Mouse (Mus musculus) spleen, embryonic (tissue): ENCODE measurements around the gene Lif.

Experiments
- CTCF ChIA-PET: fragments of 350-600 bp; sonication (Branson Sonifier 250); formaldehyde crosslinking; loops from one replicate; lab custom pipeline; 2022; lab: Charles Lee

Gene Lif

GRCm38 (mm10) chr11:4260463-4261187 lies 3.3 kb downstream of the Lif start:
- CTCF ChIA-PET = interaction anchor here (0.6 to 1.9 kb wide), 11 partner anchors 39 to 1698 kb away, joined by 3 to 8 read pairs (median 4); no protein-coding TSS in a partner anchor

GRCm38 (mm10) chr11:4261188-4261494 lies 3.8 kb downstream of the Lif start:
- CTCF ChIA-PET = interaction anchor here (0.6 to 1.9 kb wide), 7 partner anchors 40 to 1697 kb away, joined by 3 to 8 read pairs (median 4); no protein-coding TSS in a partner anchor

GRCm38 (mm10) chr11:4261969-4262368 lies 4.6 kb downstream of the Lif start:
- CTCF ChIA-PET = no interaction called here

GRCm38 (mm10) chr11:4262847-4263246 lies 5.5 kb downstream of the Lif start:
- CTCF ChIA-PET = interaction anchor here (0.6 to 0.9 kb wide), 3 partner anchors 46 to 157 kb away, joined by 3 to 12 read pairs (median 6); no protein-coding TSS in a partner anchor

DNA sequence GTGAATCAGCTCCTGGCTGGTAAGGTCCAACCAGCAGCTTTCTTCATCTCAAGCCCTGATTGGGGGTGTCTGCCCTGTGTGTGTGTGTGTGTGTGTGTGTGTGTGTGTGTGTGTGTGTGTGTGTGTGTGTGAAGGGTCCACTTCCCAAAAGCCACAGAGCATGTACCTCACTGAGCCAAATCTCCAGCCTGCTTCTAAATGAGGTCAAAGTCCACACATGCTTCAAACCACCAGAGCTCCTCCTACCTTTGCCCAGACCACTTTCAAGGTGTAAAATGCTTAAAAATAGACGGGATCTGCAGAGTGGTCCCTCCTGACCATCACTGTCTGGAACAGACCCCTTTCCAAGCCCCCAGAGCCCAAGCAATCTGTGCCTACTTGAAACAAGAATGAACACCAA lies 5.9 kb downstream of the Lif start:
- CTCF ChIA-PET = interaction anchor here (0.6 to 0.9 kb wide), 2 partner anchors 47 to 156 kb away, joined by 3 to 12 read pairs; no protein-coding TSS in a partner anchor

DNA sequence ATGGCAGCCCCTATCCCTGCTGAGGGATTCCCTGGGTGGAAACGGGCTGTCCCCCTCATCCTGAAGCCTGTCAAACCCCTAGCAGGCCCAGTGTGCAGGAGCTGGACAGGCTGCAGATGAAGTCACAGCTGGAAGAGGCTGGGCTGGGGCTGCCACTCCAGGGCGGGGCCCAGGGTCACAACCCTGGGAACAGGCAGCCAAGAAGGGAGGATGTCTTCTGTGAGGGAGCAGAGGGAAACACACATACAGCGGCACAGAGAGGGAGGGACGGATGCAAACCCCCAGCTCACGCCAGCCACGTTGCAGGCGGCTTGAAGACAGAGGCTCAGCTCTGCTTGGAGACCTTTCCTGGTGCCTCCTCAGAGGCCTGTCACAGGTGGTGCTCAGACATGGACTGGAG lies 6.7 kb downstream of the Lif start:
- CTCF ChIA-PET = no interaction called here

DNA sequence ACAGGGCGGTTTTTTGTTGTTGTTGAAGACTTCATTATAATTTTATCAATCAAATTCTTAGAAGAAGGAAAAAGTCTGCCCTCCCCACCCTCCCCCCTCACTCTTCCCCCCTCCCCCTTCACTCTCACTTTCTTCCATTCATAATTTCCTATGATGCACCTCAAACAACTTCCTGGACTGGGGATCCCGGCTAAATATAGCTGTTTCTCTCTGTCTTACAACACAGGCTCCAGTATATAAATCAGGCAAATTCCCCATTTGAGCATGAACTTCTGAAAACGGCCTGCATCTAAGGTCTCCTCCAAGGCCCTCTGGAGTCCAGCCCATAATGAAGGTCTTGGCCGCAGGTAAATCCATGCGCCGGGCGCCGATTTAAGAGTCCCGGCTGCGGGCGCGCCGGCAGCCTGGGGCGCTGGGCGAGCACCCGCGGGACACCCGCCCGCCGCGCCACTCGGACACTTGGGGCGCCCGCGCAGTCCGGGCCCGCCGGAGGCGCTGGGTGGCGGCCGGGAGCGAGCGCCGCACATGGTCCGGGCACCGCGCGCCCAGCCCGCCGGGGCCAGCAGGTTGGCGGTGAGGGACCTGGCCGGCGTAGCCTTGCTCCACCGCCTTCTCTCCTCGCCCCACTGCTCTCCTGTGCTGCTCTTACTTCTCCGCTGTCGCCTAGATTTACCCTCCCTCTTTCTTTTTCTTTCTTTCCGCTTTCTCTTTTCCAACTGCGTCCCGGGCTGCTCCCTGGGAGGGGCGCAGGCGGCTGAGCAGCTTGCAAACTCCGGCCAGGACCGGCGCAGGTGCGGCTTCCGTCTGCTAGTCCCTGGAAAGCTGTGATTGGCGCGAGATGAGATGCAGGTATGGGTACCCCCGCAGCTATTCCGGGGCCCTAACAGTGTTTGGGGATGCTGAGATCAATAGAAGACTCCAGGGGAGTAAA lies 9.2 kb downstream of the Lif start:
- CTCF ChIA-PET = interaction anchor here (0.6 kb wide), 3 partner anchors 60 to 144 kb away, joined by 3 to 4 read pairs (median 3); no protein-coding TSS in a partner anchor

DNA sequence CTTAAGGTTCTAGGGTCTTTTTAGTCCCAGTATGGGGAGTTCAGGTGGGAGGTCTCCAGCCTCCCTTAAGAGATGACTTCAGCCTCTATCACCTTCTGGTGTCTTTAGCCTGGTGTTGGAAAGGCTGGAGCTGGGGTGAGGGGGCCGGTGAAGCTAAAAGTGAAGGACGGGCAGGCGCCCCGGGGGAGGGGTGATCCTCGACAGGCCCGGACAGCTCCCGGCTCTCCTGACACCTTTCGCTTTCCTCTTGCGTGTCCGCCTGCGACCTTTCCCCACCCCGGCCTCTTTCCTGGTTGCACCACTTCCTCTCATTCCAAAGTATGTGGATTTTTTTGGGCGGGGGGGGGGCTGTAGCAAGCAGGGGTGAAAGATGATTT lies 9.8 kb downstream of the Lif start:
- CTCF ChIA-PET = interaction anchor here (0.6 kb wide), 2 partner anchors 60 to 143 kb away, joined by 3 read pairs; no protein-coding TSS in a partner anchor

DNA sequence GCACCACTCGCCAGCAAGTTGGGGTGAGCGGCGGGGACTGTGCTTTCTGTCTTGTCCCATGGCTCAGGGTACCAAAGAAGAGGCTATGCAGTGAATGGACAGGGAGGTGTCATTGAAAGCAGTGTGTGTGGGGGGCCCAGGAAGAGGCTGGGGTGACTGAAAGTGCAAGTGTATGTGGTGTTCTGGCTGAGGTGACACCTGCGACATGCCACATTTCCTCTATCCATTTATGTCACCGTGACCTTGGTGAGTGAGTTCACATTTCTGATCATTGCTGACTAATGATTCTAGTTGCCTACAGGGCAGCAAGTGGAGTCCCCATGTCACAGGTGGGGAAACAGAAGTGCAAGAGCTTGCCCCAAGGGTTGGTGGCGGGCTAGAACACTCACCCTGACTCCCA lies 11.1 kb downstream of the Lif start:
- CTCF ChIA-PET = no interaction called here

GRCm38 (mm10) chr11:4270744-4271459 lies 13.5 kb downstream of the Lif start:
- CTCF ChIA-PET = interaction anchor here (0.6 kb wide), 1 partner anchor 25 kb away, joined by 5 read pairs; no protein-coding TSS in a partner anchor

- CTCF ChIA-PET = interaction anchor here (0.6 kb wide), 1 partner anchor 25 kb away, joined by 5 read pairs; no protein-coding TSS in a partner anchor
Observed at GRCm38 (mm10) chr11:4271544-4271943, 14.2 kb downstream of the Lif start.

GRCm38 (mm10) chr11:4276411-4276861 lies 19.1 kb downstream of the Lif start:
- CTCF ChIA-PET = no interaction called here

GRCm38 (mm10) chr11:4279909-4280308 lies 22.6 kb downstream of the Lif start:
- CTCF ChIA-PET = no interaction called here

DNA sequence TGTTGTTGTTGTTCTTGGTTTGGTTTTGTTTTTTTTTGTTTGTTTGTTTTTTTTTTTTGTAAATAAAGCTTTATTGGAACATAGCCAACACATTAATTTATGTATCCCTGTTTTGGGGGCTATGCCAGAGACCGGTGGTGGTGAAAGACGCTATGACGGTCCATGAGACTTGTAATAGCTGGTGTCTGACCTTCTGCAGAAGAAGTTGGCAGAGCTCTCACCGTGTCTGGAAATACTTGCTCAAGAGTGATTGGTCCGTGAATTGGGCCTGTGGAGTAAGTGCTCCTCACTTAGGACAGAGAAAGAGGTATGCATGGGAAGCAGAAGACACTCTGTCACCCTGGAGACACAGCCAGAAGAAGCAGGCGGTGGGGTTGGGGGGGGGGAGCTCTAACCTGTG lies 24.5 kb downstream of the Lif start:
- CTCF ChIA-PET = no interaction called here

- CTCF ChIA-PET = interaction anchor here (0.6 kb wide), 1 partner anchor 65 kb away, joined by 3 read pairs; no protein-coding TSS in a partner anchor
Observed at GRCm38 (mm10) chr11:4283627-4284026, 26.3 kb downstream of the Lif start.

DNA sequence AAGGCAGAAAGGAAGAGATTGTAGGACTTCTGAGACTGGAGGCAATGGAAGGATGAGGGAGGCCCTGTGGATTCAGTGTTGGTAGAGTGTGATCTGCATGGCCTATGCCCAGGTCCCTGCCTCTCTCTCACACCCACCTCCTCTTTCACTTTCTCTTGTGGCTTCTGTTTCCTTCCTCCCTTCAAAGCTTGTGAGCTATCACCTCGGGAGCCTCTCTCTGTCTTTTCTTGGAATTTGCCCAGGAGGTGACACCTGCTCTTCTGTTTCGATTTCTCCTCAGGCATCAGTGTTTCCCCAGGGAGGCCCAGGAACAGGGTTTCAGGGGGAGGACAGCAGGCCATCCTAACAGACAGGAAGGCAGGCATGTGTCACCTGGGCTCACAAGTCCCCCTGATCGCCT lies 31.9 kb downstream of the Lif start:
- CTCF ChIA-PET = no interaction called here

DNA sequence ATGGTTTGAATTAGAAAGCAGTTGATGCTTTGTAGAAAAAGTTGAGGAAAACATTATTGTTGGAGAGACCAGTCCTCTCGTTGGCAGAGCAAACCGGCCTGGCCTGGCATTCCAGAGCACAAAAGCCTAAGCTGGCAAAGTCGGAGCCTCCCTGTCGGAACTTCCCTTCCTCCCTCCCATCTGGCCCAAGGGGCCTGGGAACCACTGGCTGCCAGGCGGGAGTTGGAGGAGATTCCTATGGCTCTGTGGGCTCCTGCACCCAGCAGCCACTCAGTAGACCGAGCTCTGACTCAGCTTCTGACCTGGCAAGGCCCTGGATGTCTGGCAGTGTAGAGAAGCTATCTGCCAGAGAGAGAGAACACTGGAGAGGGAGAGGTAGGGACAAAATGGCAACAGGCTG lies 34.3 kb downstream of the Lif start:
- CTCF ChIA-PET = no interaction called here

DNA sequence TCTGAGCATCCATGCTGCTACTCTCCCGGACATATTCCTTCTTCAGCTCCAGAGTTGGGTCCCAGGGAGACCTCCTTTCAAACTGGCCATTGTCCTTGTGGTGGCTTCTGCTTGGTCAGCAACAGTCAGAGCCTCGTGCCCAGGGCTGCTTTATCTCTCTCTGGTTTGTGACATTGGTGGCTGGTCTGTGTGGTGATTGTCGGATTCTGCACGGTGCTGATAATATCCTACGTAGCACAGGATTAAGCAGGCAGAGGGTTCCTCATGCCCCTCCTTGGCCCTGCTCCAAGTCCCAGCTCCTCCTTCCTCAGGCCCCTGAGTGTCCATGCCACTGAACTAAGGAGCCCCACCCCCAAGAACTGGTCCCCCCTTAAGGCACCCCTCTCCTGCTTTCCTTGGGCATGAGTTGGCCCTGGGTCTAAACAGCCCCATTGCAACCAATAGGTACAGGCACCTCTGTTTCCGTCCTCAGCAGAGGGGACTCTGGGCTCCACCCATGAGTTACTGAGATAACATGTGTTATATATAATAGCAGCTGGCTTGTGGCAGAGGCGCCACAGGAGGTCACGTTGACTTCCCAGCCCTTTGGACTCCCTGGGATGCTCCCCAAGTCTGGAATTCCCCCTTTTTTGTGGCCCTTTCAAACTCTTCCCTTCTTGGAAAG lies 35.0 kb downstream of the Lif start:
- CTCF ChIA-PET = no interaction called here

DNA sequence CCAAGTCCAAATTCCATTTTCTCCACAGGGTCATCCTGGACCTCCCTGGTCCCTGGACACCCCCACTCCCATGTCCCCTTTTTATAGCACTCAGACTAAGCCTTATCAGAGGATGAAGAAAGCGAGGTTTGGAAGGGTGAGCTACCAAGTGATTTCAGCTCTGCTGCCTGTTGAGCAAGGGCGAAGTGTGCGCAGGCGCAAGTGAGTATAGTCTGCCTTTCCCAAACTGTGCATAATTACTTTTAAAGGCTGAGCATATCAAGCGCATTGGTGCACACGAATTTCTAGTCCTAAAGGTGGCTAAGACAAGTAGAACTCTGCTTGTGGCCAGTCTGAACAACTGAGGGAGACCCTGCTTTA lies 35.5 kb downstream of the Lif start:
- CTCF ChIA-PET = no interaction called here

DNA sequence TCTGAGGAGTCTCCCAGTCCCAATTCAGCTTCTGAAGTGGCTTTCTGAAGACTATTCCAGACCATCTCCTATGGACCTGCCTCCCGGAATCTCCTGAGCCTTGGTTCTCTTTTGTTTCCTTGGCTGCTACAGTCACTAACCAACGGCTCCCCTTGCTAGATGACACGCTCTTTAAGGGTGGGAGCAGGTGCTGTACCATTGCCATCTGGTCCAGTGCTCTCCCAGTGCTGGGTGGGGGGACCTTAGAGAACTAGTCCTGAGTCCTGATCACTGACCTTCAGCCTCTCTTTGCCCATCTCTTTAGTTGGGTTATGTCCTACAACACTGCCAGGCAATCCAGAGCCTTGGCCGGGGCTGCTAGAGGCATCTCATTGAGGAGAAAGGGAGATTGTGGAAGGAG lies 36.1 kb downstream of the Lif start:
- CTCF ChIA-PET = no interaction called here

DNA sequence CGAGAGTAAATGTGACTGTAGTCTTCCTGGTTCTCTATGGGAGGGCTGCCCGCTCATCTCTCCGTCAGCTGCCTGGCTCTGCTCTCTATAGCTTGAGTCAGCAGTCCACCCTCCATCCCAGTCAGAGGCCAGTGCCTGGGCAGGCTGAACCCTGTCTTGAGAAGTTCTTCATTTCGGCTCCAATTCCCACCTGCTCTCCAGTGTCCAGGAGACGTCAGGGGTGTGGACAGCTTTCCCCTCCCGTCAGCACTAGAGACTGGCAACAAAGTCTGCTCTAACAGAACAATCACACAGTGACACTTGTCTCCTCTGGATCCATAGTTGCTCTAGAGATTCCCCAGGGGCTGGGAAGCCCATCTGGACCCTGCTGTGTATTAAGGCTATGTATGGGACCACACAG lies 36.7 kb downstream of the Lif start:
- CTCF ChIA-PET = no interaction called here
